Mouse (Mus musculus) urinary bladder, postnatal 10 days (tissue): Measurements from ENCODE around the gene Mettl7b.
"Not testable (repeated sequence)": the region's sequence is repeated elsewhere in the genome, so short reads cannot be mapped to it uniquely, and the experiment has no call there.

Experiments
- DNase-seq: peaks from one replicate; pipeline ENCODE4 v3.0.0; 2022; ENCODE audit warnings: low spot score

Mettl7b gene

DNA sequence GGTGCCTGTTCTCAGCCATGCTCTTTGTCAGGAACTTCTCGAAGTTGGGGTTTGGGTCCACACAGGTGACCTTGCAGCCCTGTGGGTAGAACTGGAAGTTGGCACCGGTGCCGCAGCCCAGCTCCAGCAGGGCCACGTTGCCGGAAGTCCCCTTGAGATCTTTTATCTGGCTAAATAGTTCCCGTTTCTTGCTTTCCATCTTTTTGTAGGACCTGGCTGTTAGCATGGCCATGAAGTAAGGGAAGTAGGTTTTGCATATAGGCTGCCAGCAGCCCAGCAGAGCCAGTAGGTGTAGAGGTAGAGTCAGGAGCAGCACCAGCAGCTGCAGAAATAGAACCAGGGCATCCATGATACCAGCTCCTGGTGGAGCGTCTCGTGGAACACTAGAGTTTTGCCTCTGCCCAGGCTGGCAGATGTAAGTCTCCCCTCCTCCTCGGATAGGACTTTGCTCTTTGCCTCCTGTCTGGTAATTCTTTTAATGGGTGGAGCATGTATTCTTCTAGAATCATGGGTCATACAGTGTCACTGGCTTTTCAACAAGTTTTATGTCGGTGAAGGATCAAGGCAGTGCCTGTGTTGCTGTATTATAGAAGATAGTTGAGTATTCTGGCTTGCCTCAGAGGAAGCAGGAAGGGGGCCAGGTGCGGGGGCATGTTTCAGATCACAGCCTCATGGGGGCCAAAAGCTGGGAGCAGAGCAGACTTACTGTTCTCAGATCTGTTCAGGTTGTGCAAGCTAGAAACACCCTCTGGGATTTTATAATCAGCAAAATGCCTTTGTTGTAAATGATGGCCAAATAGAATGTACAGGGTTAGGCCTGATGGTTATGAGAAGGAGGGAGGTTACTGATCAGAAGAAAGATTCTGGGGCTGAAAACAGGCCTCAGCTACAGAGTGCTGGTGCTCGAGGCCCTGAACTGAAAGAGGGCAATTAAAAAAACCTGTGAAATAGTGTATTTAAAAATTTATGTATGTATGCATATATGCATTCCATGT, at the start of gene Mettl7b:
TSS of gene Mettl7b (minus strand) at position 399 of the 995 bp plus-strand sequence.
- no peak for DNase-seq

DNA sequence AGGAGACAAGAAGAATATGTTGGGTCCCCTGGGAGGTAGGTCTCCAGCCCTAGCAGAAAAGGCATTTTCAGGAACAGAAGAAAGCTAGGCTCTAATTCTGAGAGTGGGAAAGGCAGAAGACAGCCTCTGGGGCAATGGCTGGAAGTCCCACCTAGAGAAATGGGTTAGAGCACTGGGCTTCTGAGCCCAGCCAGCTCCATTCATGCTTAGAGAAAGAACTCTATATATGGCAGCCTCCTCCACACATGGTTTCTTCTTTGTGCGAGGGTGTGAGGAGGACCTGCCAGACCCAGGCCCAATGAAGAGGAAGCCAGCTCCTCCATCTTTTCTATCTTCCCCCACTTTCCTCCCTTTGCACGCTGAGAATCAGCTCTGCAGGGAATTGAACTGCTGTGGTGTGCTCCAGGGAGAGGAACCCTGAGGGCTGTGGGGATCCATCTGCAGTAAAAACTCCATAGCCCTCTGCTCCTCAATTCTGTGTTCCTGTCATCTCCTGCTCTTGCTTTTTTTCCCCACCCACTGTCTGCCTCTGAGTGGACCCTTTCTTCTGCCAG, 49.6 kb upstream of the Mettl7b start, which contains the start of gene Olfr763:
TSS of gene Olfr763 (plus strand) at position 504 of the 554 bp plus-strand sequence.
- no peak for DNase-seq

DNA sequence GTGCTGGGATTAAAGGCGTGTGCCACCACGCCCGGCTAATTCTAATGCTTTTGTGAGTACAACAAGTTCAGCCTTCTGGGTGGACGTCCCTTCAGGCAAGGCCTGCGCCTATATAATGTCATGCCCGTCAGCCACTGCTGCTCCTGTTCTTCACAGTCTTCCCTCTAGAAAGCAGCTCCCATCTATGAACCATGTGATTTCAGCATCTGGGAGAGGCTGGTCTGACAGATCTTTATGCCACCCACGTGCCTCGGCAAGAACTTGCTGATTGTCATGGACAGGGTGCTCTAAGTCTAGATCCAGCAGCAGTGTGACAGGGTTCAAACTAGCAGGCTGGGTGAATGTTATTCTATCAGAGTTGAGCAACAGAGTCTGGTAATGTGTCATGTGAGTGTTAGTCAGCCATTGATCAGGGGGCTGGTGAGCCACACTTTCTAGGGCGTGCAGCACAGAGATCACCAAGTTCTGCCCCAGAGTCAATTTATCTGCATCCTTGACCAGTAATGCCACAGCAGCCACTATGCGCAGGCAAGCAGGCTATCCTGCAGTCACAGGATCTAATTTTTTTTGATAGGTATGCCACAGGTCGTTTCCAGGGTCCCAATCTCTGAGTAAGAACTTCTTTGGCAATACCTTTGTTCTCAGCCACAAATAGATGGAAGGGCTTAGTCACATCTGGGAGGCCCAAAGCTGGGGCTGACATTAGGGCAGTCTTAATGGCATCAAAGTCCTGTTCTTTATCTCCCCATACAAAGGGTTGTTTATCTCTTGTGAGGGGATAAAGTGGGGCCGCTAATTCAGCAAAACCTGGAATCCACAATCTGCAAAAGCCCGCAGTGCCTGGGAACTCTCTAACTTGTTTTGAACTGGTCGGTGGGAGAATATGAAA, 43.5 kb upstream of the Mettl7b start:
- no peak for DNase-seq

DNA sequence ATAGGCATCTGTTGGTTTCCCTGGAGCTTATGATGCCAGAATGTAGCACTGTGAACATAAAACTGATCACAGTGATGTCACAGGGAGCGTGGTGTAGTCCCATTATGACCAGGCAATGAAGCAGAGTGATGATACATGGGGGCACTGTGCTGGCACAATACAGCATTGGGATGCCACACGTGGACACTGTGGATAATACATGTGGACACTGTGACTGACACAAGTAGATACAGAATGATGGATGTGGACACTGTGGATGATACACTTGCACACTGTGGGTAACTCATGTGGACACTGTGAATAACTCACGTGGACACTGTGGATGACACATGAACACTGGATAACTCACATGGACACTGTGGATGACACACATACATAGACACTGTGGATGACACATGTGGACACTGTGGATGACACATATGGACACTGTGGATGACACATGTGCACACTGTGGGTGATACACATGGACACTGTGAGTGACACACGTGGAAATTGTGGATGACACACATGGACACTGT, 35.8 kb upstream of the Mettl7b start:
- DNase-seq = no peak

DNA sequence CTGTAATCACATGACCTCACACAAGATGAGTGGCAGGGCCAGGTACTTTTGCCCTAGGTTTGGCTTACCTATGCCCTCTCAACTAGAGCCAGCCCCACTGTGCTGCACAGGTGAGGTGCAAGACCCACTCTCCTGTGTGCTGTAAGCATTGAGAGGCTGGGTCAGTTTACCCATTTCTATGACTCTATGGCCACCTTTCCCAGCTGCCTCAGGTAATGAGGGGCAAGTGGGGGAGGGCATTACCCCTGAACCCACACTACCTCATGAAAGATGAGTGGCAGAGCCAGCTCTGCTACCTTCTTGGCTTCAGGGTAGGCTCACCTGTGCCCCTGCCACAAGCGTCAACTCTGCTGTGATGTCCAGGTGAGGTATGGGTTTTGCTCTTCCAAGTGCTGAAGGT, 35.0 kb upstream of the Mettl7b start:
- DNase-seq = no peak

DNA sequence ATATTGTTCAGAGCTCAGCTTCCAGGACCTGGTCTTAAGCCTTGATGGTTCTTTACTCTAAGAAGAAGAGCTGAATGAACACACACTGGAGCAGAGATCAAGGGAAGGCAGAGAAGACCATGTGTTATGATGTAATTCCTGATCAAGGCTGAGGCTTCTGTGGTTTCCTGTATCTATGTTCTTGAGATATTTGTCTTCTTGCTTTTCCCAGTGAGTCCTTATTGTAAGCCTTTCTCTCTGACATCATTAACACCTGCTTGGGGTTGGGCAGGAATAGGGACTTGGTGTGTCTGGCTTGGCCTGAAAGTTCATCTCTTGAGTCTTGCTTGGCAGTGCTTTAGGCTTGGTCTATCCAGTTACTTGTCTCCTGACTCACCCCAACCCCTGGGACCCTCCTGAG, 30.2 kb upstream of the Mettl7b start:
- DNase-seq = no peak

DNA sequence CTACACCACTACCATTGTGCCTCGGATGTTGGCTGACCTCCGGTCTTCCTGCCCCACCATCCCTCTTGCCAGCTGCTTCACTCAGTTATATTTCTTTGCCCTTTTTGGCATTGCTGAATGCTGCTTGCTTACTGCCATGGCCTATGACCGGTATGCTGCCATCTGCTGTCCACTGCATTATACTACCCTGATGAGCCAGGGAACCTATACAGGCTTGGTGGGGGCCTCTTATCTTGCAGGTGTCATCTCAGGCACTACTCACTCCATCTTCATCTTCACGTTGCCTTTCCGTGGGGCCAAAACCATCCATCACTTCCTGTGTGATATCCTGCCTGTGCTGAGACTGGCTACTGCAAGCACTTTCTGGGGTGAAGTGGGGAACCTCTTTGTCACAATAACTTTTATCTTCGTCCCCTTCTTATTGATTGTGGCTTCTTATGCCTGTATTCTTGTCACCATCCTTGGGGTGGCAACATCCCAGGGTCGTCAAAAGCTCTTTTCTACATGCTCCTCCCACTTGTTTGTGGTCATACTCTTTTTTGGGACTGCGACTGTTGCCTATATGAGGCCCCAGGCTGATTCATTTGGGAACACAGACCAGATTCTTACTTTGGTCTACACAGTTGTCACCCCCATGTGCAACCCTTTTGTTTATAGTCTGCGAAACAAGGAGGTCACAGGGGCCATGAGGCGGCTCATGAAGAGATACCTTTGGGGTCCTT, 29.5 kb upstream of the Mettl7b start:
- DNase-seq = not testable (repeated sequence)

DNA sequence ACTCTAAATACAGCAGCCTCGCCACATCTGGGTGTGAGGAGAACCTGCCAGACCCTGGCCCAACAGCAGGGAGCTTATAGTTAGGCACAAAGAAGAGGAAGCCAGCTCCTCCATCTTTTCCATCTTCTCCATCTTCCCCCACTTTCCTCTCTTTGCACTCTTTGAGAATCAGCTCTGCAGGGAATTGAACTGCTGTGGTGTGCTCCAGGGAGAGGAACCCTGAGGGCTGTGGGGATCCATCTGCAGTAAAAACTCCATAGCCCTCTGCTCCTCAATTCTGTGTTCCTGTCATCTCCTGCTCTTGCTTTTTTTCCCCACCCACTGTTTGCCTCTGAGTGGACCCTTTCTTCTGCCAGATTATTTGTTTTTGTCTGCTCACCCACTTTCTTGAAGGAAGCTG, 28.3 kb upstream of the Mettl7b start, which contains the start of gene Olfr9:
TSS of gene Olfr9 (plus strand) at position 301 of the 400 bp plus-strand sequence.
- DNase-seq = not testable (repeated sequence)

DNA sequence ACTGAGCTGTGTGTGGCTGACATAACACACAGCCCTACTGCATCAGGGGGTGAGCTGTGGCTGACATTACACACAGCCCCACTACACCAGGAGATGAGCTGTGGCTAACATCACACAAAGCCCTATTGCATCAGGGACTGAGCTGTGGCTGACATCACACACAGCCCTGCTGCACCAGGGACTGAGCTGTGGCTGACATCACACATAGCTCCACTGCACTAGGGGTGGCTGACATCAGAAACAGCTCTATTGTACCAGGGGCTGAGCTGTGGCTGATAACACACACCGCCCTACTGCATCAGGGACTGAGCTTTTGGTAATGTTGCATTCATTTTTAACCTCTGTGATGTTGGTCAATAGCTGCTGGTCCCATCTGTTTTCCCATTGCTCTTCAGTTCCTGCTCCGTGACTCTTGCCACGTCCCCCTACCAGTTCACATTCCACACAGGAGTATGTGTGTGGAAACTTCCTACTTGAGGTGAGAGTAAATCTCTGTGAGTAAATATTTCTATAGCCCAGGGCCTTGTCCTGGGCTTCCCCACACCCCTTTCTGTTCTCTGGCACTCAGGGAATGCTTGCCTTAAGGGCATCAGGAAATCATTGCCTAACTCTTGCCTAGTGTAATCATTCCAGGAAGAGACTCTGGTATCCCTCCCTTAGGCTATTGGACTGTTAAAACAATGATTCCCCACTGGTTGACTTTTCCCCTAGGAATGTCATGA, 20.0 kb upstream of the Mettl7b start:
- DNase-seq = no peak

DNA sequence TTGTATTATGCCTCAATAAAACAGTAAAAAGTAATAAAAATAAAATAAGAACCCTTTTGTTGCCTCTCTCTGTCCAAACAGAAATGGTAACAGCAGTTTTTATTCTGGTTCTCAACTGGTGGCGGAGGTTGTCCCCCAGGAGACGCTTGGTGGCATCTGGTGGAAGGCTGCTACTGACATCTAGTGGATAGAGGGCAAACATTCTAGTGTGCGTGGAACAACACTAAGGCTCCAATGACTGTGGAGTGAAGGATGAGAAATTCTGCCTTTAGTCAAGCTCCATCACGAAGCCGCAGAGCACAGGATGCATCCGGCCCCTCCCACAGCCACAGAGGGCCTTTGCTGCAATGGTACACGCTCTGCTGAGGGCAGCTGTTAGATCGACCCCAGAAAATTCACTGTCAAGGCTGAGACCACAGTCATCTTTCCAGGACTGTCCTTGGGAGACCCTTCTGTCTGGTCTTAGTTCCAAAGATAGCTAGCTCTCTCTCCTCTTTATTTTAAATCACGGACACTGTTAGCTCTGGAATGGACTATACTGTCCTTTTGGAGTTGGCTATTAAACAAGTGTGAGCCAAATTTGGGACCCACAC, 16.8 kb upstream of the Mettl7b start:
- DNase-seq = no peak

DNA sequence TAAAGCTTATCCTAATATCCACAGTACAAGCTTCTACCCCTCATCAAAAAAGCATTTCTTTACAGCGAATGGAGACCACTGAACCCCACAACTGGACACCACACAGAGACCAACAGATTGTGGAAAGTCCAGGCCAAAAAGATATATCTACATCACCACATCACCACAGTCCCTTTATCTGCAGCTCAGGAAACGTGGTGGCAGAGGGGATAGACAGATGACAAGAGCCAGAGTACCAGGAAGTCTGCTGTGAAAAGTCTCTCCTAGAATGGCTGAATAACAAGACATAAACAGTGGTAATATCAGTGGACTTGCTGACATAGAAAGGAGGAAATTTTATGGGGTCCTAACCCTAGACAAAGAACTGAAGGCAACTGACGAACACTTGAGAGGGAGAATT, 15.6 kb upstream of the Mettl7b start:
- no peak for DNase-seq

DNA sequence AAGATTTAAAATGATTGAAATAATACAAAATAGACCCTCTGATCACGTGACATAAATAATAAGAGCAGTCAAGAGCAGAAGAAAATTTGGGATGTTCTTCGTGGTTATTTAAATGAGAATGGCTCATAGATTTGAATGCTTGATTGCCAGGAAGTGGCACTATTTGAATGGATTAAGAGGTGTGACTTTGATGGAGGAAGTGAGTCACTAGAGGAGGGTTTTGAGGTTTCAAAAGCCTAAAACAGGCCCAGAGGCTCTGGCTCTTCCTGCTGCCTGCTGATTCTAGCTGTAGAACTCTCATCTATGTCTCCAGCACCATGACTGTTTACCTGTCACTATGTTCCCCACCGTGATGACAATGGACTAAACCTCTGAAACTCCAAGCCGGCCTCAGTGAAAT, 12.1 kb upstream of the Mettl7b start:
- DNase-seq = no peak

DNA sequence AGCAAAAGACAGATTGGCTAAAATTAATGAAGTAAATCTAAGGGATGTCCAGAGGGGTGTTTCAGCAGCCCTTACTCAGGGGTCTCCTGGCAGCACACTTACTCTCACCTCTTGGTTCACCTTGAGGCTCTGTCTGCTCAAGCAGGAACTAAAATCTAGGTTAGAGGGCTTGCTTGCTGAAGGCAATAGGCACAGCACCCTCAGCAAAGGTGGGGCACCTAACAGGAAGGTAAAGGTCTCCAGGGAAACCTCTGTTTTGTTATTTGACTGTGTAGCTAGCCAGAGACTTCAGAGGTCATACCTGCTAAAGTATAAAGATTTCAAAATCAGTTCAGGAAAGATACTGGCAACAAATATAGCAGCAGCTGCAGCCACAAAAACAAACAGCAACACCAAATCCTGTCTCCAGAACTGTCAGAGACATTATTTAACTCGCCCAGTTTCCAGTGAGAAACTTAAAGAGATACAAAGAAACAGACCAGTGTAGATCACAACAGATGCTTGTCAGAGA, 10.0 kb upstream of the Mettl7b start:
- no peak for DNase-seq

DNA sequence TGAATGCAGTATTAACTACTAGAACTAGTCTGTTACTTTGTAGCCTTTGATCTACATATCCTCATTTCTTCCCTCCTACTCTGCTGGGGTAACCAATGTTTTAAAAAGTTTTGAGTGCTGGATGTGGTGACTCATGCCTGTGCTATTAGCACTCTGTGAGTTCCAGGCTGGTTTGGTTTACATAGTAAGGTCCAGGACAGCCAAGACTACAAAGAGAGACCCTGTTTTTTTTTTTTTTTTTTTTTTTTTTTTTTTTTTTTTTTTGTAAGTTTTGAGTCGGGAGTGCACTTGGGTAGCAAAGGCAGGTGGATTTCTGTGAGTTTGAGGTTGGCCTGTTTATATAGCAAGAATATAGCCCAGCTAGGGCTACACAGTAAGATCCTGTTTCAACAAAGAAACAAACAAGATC, 7.6 kb upstream of the Mettl7b start:
- DNase-seq = no peak

DNA sequence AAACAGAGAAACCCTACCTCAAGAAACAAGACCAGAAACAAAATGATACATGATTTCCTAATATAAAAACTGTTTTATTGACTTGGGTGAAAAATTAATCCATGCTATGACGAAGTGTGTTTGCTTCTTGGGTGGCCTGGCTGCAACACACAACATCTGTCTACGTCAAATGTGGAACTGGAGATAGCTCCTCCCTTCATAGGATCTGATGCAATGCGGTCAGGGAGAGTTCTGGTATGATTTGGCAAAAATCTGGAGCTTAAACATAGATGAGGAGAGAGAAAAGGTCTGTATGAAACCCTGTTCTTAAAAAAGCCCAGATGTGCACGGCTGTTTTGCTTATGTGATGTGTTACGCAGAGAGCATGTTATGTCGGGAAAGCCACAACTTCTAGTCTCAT, 5.1 kb upstream of the Mettl7b start:
- no peak for DNase-seq

DNA sequence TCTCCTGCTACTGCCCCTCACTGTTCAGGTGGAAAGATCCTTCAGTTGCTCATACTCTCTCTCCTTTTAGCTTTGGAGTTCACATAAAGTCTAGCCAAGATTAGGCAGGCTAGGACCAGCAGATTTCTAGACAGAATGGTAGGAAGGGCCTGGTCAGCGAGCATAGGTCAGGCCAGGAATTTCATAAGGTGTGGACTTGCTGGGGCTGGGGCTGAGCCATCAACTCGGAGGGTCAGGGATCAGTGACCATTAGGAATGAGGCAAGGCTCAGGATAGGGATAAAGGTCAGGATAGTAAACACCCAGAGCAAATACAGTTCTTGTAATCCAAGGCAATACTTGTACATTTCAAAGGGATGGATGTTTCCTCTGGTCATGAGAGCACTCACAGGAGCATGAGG, 4.2 kb upstream of the Mettl7b start:
- no peak for DNase-seq

DNA sequence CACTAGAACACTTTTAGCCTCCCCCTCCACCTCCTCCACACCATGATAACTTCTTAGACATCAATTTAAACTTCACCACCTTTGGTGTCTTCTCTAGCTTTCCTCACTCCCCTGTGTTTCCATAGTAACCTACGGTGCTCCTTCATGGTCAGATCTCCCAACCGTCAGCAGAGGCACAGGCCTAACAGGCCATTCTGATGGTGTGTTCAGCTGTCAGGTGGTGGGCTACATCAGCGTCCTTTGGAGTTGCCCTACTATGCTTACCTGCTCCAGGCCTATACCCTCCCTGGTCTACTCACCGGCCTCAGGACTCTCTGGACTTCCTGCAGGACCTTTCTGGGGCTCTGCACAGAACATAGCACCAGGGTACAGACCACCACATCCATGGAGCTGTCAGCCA, 646 bp downstream of the Mettl7b start:
- DNase-seq = no peak

DNA sequence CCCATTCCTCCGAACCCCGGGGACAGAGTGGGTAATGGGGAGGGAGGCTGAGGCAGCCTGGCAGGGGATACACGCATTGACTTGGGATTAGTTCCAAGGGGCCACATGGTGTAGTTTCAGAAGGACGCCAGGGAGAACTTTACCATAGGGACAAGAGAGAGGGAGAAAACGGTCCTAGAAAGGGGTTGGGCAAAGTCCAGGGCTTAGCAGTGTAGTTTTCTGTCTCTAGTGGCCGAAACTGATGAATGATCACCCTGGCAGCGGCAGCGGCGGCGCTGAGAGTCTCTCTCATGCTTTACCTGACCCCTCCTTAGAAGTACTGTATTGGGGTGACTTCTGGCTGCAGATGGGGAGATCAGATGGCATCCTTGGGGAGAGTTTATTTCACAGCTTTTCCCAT, 2.4 kb downstream of the Mettl7b start:
- no peak for DNase-seq

DNA sequence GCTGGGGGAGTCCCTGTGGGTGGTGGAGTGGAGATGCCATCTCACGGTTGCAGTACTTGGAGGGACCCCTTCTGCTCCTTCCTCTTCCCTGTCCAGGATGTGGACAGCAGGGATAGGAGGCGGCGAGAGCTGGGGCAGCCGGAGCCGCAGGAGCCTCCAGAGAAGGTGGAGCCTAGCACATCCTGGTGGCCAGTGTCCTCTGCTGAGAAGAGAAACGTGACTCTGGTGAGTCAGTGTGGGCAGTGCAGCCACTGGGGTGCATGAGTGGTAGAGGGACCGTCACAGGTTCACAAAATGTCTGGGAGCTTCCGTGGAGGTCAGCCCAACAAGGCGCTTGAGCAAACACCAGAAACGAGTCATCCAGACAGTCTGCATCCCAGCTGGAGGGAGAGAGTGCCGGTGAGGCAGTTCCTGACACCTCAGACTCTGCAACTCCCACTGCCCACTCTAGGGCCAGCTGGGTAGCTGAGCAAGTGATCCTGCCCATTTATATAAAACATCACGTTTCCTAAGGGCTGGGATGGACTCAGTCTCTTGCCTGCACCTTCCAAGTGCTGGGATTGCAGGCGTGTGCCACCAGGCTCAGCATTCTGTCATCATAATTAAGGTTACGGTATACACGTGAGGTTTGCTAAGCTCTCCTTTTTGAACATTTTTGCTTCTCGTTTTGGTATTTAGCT, 10.4 kb downstream of the Mettl7b start:
- DNase-seq = no peak

DNA sequence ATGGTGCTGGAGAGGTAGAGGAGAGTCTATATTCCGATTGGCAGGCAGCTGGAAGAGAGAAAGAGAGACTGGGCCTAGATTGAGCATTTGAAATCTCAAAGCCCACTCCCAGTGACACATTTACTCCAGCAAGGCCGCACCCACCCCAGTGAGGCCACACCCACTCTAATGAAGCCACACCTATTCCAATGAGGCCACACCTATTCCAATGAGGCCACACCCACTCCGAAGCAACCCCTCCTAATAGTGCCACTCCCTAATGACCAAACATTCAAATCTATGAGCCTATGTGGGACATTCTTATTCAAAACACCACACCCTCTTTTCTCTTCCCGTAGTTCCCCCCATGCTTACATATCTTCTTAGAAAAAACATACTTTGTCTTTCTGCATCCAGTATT, 13.3 kb downstream of the Mettl7b start:
- no peak for DNase-seq
